Comparison of ENCODE assay signal across 10 mouse cellular contexts in the genomic region with DNA sequence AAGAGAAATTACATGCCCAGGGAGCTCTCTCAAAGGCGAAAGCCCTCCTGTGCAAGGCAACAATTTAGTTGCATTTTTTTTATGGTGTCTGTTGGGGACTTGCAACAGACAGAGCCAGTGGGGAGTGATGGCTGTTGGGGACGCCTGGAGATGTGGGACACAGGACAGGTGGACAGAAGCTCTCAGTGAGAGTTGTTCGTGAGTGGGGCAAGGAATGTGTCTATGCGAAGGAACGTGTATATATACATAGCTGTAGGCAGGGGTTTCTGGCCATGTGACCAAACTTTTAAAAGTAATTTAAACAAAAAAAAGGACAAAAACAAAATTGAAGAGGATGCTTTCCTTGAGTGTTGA. TPM values are rescaled to one million over a fixed set of nuclear protein-coding genes. Genes with fewer than 3 reads are reported as not detected.
DNase-seq lines count a peak whose midpoint lies in the region; ATAC-seq and TF ChIP-seq lines count a peak whose summit lies in the region.
"Had no signal": no experiment of that assay in that cellular context is flagged by ENCODE, and none has a peak within 500 bp of the region (broad histone marks: within the 10 kb centered on the region; RNA-seq: fewer than 3 reads in every experiment).

No protein-coding gene starts in this region.

- no peaks in the 10 kb centered on the region for H3K9me3 ChIP-seq in hindbrain, embryonic 14.5 days (ENCODE audit: control insufficient read depth, low read length)
- no peaks in the 10 kb centered on the region for H3K9me3 ChIP-seq in neural tube, embryonic 13.5 days

- H3K9ac ChIP-seq in hindbrain, embryonic 14.5 days: no peak overlapping the region
- H3K9ac ChIP-seq in neural tube, embryonic 13.5 days: no peak overlapping the region

- ATAC-seq in hindbrain, embryonic 14.5 days (ENCODE audit: low FRiP score): no peak
- ATAC-seq in neural tube, embryonic 13.5 days (ENCODE audit: low read depth): no peak; the same call in 1 of the 2 replicates

- WGBS in hindbrain, embryonic 14.5 days: 41% methylated on average over 5 of the region's 5 CpGs
- WGBS in neural tube, embryonic 13.5 days: 19% methylated on average over 5 of the region's 5 CpGs

- no peaks in the 10 kb centered on the region for H3K36me3 ChIP-seq in hindbrain, embryonic 14.5 days (replicated peaks; ENCODE audit: control insufficient read depth, insufficient read depth)
- no peaks in the 10 kb centered on the region for H3K36me3 ChIP-seq in neural tube, embryonic 13.5 days

- TF ChIP-seq CTCF in gastrocnemius, adult 2 months (IDR thresholded peaks at IDR 0.05): no peak
- TF ChIP-seq CTCF in left cerebral cortex, adult 2 months (IDR thresholded peaks at IDR 0.05): no peak

- H3K4me3 ChIP-seq in gastrocnemius, adult 2 months: peak overlapping the region; percentile 63
- H3K4me3 ChIP-seq in left cerebral cortex, adult 2 months: no peak overlapping the region
- H3K4me3 ChIP-seq in hindbrain, embryonic 14.5 days (replicated peaks; ENCODE audit: low read length): no peak overlapping the region
- no peak overlapping the region for H3K4me3 ChIP-seq in neural tube, embryonic 13.5 days

- intact Hi-C loops in gastrocnemius, adult 2 months (cut with DNase I): no loop called here
- intact Hi-C loops in gastrocnemius, postnatal 36 days (cut with DNase I): no loop called here
- intact Hi-C loops in left cerebral cortex, adult 2 months (cut with DNase I): no loop called here

- no peak for DNase-seq in gastrocnemius, adult 2 months
- no peak for DNase-seq in gastrocnemius, postnatal 36 days
- DNase-seq in left cerebral cortex, adult 2 months (ENCODE audit: extremely low spot score in 1 of 2, low spot score in 2 of 2): no peak
- DNase-seq in left cerebral cortex, adult 9 months (ENCODE audit: low spot score in 2 of 2): no peak
- DNase-seq in hindbrain, embryonic 14.5 days (ENCODE audit: low spot score): no peak
- DNase-seq in cerebellum, adult 18-20 months: no peak
- no peak for DNase-seq in gastrocnemius, adult 18-20 months (ENCODE audit: low spot score)
- DNase-seq: spleen, adult 18-20 months had no signal

- H3K27ac ChIP-seq in gastrocnemius, adult 2 months: peak overlapping the region; percentile 72
- H3K27ac ChIP-seq in left cerebral cortex, adult 2 months: peak overlapping the region; percentile 69
- no peak overlapping the region for H3K27ac ChIP-seq in hindbrain, embryonic 14.5 days
- no peak overlapping the region for H3K27ac ChIP-seq in neural tube, embryonic 13.5 days (replicated peaks)

- 0 out of 2 replicates have a peak overlapping the region, but pooled peaks have one; percentile 9 for H3K4me2 ChIP-seq in hindbrain, embryonic 14.5 days (replicated peaks)
- peak overlapping the region; percentile 26 for H3K4me2 ChIP-seq in neural tube, embryonic 13.5 days

- H3K27me3 ChIP-seq in hindbrain, embryonic 14.5 days (ENCODE audit: control insufficient read depth, insufficient read depth, low read length): no peaks in the 10 kb centered on the region
- H3K27me3 ChIP-seq in neural tube, embryonic 13.5 days: no peaks in the 10 kb centered on the region
- H3K27me3 ChIP-seq: Patski had no signal

- peaks cover 32% of the 10 kb centered on the region for H3K4me1 ChIP-seq in hindbrain, embryonic 14.5 days (replicated peaks; ENCODE audit: control insufficient read depth, insufficient read depth, low read length)
- H3K4me1 ChIP-seq in neural tube, embryonic 13.5 days (replicated peaks): peaks cover 49% of the 10 kb centered on the region

RNA-seq across cellular contexts. Expression of a gene that starts 39.6 kb away (rescaled TPM):
- total RNA-seq in gastrocnemius, adult 2 months (2021): 10 to 100 TPM; 16.9 to 29.3 TPM
- total RNA-seq in gastrocnemius, postnatal 36 days (2021): 10 to 100 TPM; 15.1 to 17.7 TPM
- total RNA-seq in left cerebral cortex, adult 2 months (2021): 100 to 1,000 TPM; 140 to 143 TPM
- polyA plus RNA-seq in hindbrain, embryonic 14.5 days (2014; fragmentation: Nextera tagmentation; extraction: Ambion mirVana): 46.3 and 48.6 TPM in 2 replicates
- 34.4 and 37.0 TPM in 2 replicates for polyA plus RNA-seq in neural tube, embryonic 13.5 days (2015; fragmentation: Nextera tagmentation; extraction: Ambion mirVana)
- 10 to 100 TPM; 25.2 to 28.0 TPM for total RNA-seq in gastrocnemius, adult 18-20 months (2021)

Comparison
In these comparisons a context has a peak if more than half of its experiments do, and no peak if none do; other contexts are left out.
1. H3K27ac ChIP-seq: peak in gastrocnemius, adult 2 months (single experiment) and left cerebral cortex, adult 2 months (single experiment); none in hindbrain, embryonic 14.5 days (single experiment) and neural tube, embryonic 13.5 days (single experiment).
2. RNA of a gene that starts 39.6 kb away (total RNA-seq): 140 to 143 TPM in left cerebral cortex, adult 2 months; 16.9 to 29.3 TPM in gastrocnemius, adult 2 months, 25.2 to 28.0 TPM in gastrocnemius, adult 18-20 months and 15.1 to 17.7 TPM in gastrocnemius, postnatal 36 days; every median in the first group is over 4 times any median in the second.